Mouse (Mus musculus): ENCODE data around the gene Ly6g6c.
A peak's percentile ranks its signal among the peaks of the same experiment; 100 is the strongest.

The Ly6g6c gene

GRCm38 (mm10) chr17:35085208-35085865 lies 20.1 kb downstream of the Ly6g6c start, which contains the start of gene Ly6g6f:
TSS of gene Ly6g6f (minus strand) at chr17:35085610.
- no peak for DNase-seq

- peak; percentile 45 to 62 for DNase-seq
These were observed 23.0 kb downstream of the Ly6g6c start for GRCm38 (mm10) chr17:35088151-35088550.

DNA sequence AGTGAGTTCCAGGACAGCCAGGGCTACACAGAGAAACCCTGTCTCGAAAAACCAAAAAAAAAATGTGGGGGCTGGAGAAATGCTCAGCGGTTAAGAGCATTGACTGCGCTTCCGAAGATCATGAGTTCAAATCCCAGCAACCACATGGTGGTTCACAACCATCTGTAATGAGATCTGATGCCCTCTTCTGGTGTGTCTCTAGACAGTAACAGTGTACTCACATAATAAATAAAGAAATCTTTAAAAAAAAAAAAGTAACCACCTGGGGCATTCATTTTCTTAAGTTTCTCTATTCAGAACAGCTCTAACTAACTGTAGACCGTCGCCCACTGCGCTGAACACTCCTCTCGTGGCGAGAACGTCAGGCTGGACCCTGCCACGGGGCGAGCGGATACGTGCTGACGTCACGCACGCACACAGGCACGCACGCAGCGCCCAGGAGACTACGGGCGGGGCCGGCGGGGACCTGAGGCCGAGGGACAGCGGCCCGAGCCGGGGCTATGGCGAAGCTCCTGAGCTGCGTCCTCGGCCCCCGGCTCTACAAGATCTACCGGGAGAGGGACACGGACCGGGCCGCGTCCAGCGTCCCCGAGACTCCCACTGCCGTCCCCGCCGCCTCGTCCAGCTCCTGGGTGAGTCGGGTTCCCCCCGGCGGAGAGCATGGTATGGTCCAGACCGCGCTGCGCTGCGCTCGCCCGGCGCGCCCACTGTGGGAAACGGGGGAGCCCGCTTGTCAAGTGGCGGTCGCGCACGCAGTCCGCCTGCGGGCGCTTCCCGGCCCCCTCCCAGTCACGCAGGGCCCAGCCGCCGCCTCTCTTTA lies 23.8 kb downstream of the Ly6g6c start, which contains the start of gene Abhd16a:
Gene Abhd16a, plus strand, starts transcription at position 439 of the 820 bp plus-strand sequence.
- DNase-seq, result peak; percentile 97 to 98

- DNase-seq, result peak; percentile 89 to 91
These were observed 25.2 kb downstream of the Ly6g6c start for GRCm38 (mm10) chr17:35090166-35090932.

DNA sequence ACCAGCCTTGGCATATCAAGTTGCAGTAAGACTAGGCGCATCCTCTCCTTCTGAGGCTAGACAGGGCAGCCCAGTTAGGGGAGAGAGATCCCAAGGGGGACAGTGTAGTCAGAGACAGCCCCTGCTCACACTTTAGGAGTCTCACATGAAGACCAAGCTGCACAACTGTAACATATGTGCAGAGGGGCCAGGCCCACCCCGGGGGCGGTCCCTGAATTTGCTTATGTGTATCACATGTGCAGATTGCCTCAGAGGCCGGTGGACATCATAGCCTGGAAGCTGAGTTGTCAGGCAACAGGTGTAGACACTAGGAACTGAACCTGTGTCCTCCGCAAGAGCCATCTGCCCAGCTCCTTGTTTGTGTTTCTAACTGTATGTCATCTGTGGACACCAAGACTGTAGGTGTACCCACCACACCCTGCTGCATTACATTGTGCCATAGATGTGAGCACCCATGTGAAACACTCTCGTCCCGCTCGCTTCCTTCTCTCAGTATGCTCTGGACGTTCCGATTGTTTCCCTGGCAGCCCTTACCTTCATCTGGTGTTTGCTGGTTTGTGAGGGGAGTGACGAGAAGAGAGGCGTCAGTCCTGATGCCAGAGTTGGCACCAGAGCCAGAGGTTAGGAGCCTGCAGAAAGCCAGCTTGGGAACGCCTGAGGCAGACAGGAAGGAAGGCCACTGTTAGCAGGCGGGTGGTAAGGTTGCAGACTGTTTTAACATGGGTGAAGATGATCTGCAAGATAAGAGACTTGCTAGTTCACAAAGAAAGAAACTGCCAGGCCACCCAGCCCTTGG lies 27.4 kb downstream of the Ly6g6c start:
- peak; percentile 57 to 68 for DNase-seq

GRCm38 (mm10) chr17:35094475-35095365 lies 29.5 kb downstream of the Ly6g6c start:
- DNase-seq, result no peak

- peak; percentile 58 to 61 for DNase-seq
These were observed 31.4 kb downstream of the Ly6g6c start for GRCm38 (mm10) chr17:35096597-35096996.

- DNase-seq, result peak; percentile 78 to 79
These were observed 32.0 kb downstream of the Ly6g6c start for GRCm38 (mm10) chr17:35097164-35097655.

- no peak for DNase-seq
These were observed 35.1 kb downstream of the Ly6g6c start for GRCm38 (mm10) chr17:35100196-35100765.

GRCm38 (mm10) chr17:35101161-35101560 lies 36.0 kb downstream of the Ly6g6c start:
- no peak for DNase-seq

GRCm38 (mm10) chr17:35102299-35102698 lies 37.1 kb downstream of the Ly6g6c start:
- peak; percentile 61 to 70 for DNase-seq

- peak; percentile 27 to 43 for DNase-seq
These were observed 38.1 kb downstream of the Ly6g6c start for GRCm38 (mm10) chr17:35103221-35103690.

DNA sequence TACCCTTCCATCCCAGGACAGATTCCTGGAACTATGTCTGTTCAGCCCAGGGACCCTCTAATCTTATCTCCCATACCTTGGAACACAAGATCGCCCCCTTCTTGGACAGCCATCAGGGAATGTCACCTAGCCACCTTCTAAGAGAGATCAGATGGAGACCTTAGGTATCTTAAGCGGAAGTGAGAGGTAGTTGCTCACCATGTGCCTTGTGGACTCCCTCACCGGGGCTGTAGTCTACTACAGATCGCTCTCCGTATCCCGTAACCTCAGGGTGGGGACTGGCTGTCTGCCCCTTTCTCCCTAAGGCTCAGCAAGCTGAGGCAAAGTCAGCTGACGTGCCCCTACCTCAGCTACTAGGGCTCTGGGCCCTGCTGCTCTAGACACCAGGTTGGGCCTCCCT lies 38.9 kb downstream of the Ly6g6c start:
- DNase-seq, result peak in 1 of 2 experiments; percentile 12

GRCm38 (mm10) chr17:35104754-35105153 lies 39.6 kb downstream of the Ly6g6c start:
- DNase-seq, result no peak

DNA sequence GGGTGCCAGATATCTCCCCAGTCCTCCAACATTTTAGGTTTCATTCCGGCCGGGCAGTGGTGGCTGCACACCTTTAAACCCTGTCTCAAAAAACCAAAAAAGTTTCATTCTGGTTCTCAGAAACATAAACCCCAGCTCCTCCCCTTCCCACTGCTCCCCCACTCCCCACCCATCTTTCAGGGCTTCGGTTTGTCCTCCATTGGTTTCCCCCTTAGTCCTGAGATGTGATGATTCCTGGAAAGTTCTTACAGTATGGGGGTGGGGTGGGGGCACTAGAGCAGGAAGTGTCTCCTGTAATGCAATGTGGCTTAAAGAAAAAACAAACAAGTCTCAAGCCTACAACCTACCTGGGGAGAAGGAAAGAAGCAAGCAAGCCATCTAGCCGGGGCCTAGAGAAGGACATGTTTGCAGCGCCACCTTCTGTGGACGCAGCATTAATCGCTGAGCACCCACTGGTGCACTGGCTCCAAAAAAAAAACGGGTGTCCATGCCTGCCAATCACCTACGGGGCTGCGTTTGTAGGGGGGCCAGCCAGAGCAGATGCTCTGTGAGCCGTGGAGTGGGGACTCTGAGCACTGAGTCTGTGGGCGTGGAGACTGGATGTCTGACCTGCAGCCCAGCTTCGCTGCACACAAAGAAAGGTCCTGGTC lies 40.7 kb downstream of the Ly6g6c start:
- peak; percentile 83 to 84 for DNase-seq

DNA sequence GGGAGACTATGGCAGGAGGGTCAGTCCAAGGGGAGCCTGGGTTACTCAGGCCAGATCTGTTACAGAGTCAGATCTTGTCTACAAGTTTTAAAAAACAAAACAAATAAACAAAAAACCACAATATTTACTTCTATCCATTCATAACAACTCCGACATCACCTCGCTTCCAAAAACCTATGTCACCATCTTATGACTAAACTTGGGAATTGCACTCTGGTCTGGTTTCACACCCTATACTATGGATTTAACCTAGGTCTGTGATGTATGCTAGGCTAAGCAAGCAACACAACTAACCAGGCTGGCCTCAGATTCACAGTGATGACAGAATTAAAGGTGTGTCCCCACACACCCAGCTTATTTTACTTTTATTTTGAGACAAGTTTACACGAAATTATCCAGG lies 41.3 kb downstream of the Ly6g6c start:
- no peak for DNase-seq

- DNase-seq, result peak; percentile 86 to 90
These were observed 42.9 kb downstream of the Ly6g6c start, which contains the start of gene Ly6g5c for GRCm38 (mm10) chr17:35108097-35108496. TSS of gene Ly6g5c (plus strand) at chr17:35108279.

GRCm38 (mm10) chr17:35111774-35112173 lies 46.6 kb downstream of the Ly6g6c start:
- no peak for DNase-seq

Data from cerebellum, postnatal 10 days (tissue).